Mouse (Mus musculus) lung, embryonic 15.5 days (tissue): ENCODE data around the gene Gabpa. TPM values are rescaled to one million over a fixed set of nuclear protein-coding genes. Genes with fewer than 3 reads are reported as not detected.

ENCODE experiments used
- ATAC-seq: fragments of 200-750 bp; cut with Nextera tagmentation; 2 replicates; pipeline ENCODE4 v1.8.0; 2017; ENCODE audit warnings: moderate number of reproducible peaks, borderline replicate concordance; ENCODE audit not compliant: low FRiP score, low TSS enrichment; ENCODE audit errors: extremely low read depth
- H3K27ac ChIP-seq: fragments of 300-500 bp; sonication (generic); 2 replicates; pipeline ENCODE4 v1.5.1; 2015; ENCODE audit warnings: moderate library complexity, mild to moderate bottlenecking, inconsistent platforms
- H3K27me3 ChIP-seq: fragments of 300-500 bp; sonication (generic); 2 replicates; pipeline ENCODE4 v1.6.1; 2015; ENCODE audit warnings: inconsistent platforms
- H3K36me3 ChIP-seq: fragments of 300-500 bp; sonication (generic); 2 replicates; pipeline ENCODE4 v1.6.1; 2015; ENCODE audit warnings: inconsistent platforms
- H3K4me1 ChIP-seq: fragments of 300-500 bp; sonication (generic); 2 replicates; pipeline ENCODE4 v1.6.1; 2015; ENCODE audit warnings: inconsistent platforms
- H3K4me2 ChIP-seq: fragments of 300-500 bp; sonication (generic); 2 replicates; pipeline ENCODE4 v1.6.1; 2015; ENCODE audit warnings: inconsistent platforms, mild to moderate bottlenecking, moderate library complexity
- H3K4me3 ChIP-seq: fragments of 300-500 bp; sonication (generic); 2 replicates; pipeline ENCODE4 v1.5.1; 2015; ENCODE audit warnings: mild to moderate bottlenecking, inconsistent platforms
- H3K9ac ChIP-seq: fragments of 300-500 bp; sonication (generic); 2 replicates; pipeline ENCODE4 v1.6.1; 2015; ENCODE audit warnings: inconsistent platforms
- H3K9me3 ChIP-seq: fragments of 300-500 bp; sonication (generic); 2 replicates; pipeline ENCODE4 v1.6.1; 2016; ENCODE audit warnings: inconsistent platforms
- WGBS: fragments of 180-500 bp; shearing (Covaris S2); methylation state at CpG from one replicate; pipeline ENCODE4 v1.1.7; 2015; 5-methylcytosine and 5-hydroxymethylcytosine counted together
- polyA plus RNA-seq: library from polyadenylated mRNA; unstranded; fragments of >200 nt; fragmentation: Nextera tagmentation; extraction: Ambion mirVana; gene quantifications from 2 replicates; pipeline ENCODE4 v1.2.1, GENCODE M21; 2015

Gene Gabpa
- polyA plus RNA-seq: 35.5 and 39.7 TPM in 2 replicates

- peak within 1 kb of the TSS; percentile 96 for H3K4me3 ChIP-seq
- peak within 1 kb of the TSS; percentile 68 for H3K4me2 ChIP-seq
- ATAC-seq: peak; percentile 95
- peak within 1 kb of the TSS; percentile 100 for H3K9ac ChIP-seq
- H3K4me1 ChIP-seq: peaks cover 22% of the 10 kb centered on the region
- 1% methylated on average over 52 of the region's 52 CpGs for WGBS
- H3K27me3 ChIP-seq: no peaks in the 10 kb centered on the region
- H3K27ac ChIP-seq: peak within 1 kb of the TSS; percentile 99
- no peaks in the 10 kb centered on the region for H3K9me3 ChIP-seq
- H3K36me3 ChIP-seq: peaks cover 25% of the 10 kb centered on the region
Measured at GRCm38 (mm10) chr16:84834745-84835440, at the start of gene Gabpa. Gene Gabpa, plus strand, starts transcription at chr16:84834925.

DNA sequence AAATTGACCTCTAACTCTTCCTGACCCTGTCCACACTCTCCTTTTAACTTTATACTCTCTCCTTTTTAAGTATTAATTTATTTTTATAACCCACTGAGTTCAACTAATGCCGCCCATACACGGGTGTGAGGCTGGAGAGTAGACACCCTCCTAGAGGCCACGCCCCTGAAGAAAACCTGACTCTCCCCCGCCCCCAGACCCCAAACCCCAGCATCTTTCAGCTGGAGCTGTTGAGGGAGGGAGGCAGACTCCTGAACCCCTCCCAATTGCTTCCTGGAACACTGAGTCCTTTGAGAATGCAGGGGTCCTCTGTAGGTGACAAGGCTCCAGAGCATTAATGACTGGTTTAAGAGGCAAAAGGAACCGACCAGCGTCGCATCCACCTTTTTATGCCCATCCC is 49.8 kb upstream of the Gabpa start:
- no peak overlapping the region for H3K4me2 ChIP-seq
- ATAC-seq: no peak
- no peaks in the 10 kb centered on the region for H3K27me3 ChIP-seq
- no peak overlapping the region for H3K9ac ChIP-seq
- no peaks in the 10 kb centered on the region for H3K9me3 ChIP-seq
- H3K4me1 ChIP-seq: no peaks in the 10 kb centered on the region
- no peak overlapping the region for H3K27ac ChIP-seq
- 34% methylated on average over 7 of the region's 7 CpGs for WGBS
- no peaks in the 10 kb centered on the region for H3K36me3 ChIP-seq
- H3K4me3 ChIP-seq: no peak overlapping the region

- Histone ChIP-seq H3K27ac (no peak overlapping the region), H3K36me3 (no peaks in the 10 kb centered on the region), H3K4me3 (no peak overlapping the region), H3K4me1 (no peaks in the 10 kb centered on the region), H3K27me3 (no peaks in the 10 kb centered on the region), H3K4me2 (no peak overlapping the region), H3K9ac (no peak overlapping the region), H3K9me3 (peaks cover 4% of the 10 kb centered on the region; the same call in 1 of the 2 replicates)
- WGBS: 71% methylated on average over 2 of the region's 2 CpGs
- no peak for ATAC-seq
Measured at GRCm38 (mm10) chr16:84790595-84791165, 44.0 kb upstream of the Gabpa start.

GRCm38 (mm10) chr16:84793401-84793800 is 41.3 kb upstream of the Gabpa start:
- ATAC-seq: no peak
- no peaks in the 10 kb centered on the region for H3K36me3 ChIP-seq
- no peaks in the 10 kb centered on the region for H3K4me1 ChIP-seq
- no peaks in the 10 kb centered on the region for H3K27me3 ChIP-seq
- no peak overlapping the region for H3K4me2 ChIP-seq
- no peak overlapping the region for H3K9ac ChIP-seq
- H3K4me3 ChIP-seq: no peak overlapping the region
- H3K9me3 ChIP-seq: peaks cover 4% of the 10 kb centered on the region; the same call in 1 of the 2 replicates
- 87% methylated on average over 14 of the region's 14 CpGs for WGBS
- no peak overlapping the region for H3K27ac ChIP-seq

DNA sequence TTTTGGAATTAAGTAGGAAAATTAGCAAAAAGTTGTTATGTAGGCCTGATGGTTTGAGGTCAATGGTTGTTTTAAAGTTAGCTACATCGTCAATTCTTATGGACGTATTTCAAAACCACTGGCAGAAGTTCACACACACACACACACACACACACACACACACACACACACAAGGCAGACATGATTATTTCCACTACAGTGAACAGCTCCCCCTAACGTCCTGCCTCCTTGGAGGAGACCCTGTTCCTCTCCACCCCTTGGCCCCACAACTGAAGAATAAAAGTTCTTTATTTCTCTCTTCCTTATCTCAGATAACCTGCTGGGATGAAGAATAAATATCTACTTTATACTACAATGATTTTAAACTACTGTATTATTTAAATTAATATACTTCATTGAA is 39.4 kb upstream of the Gabpa start:
- 49% methylated on average over 3 of the region's 3 CpGs for WGBS
- Histone ChIP-seq H3K36me3 (no peaks in the 10 kb centered on the region), H3K4me2 (no peak overlapping the region), H3K4me3 (no peak overlapping the region), H3K4me1 (no peaks in the 10 kb centered on the region), H3K27ac (no peak overlapping the region), H3K27me3 (no peaks in the 10 kb centered on the region), H3K9ac (no peak overlapping the region), H3K9me3 (peaks cover 4% of the 10 kb centered on the region; the same call in 1 of the 2 replicates)
- ATAC-seq: no peak

- ATAC-seq: no peak
- Histone ChIP-seq H3K4me2 (no peak overlapping the region), H3K27ac (no peak overlapping the region; the same call in 1 of the 2 replicates), H3K9me3 (no peaks in the 10 kb centered on the region), H3K27me3 (no peaks in the 10 kb centered on the region), H3K4me1 (no peaks in the 10 kb centered on the region), H3K9ac (no peak overlapping the region), H3K4me3 (no peak overlapping the region), H3K36me3 (no peaks in the 10 kb centered on the region)
- 72% methylated on average over 9 of the region's 9 CpGs for WGBS
Measured at GRCm38 (mm10) chr16:84796678-84797077, 38.0 kb upstream of the Gabpa start.

- H3K9ac ChIP-seq: no peak overlapping the region
- H3K4me2 ChIP-seq: no peak overlapping the region
- H3K27ac ChIP-seq: no peak overlapping the region
- 0 out of 2 replicates have a peak, but pooled peaks cover 5% of the 10 kb centered on the region for H3K4me1 ChIP-seq
- no peaks in the 10 kb centered on the region for H3K27me3 ChIP-seq
- no peaks in the 10 kb centered on the region for H3K9me3 ChIP-seq
- WGBS: 95% methylated on average over 1 of the region's 2 CpGs
- H3K36me3 ChIP-seq: no peaks in the 10 kb centered on the region
- no peak for ATAC-seq
- no peak overlapping the region for H3K4me3 ChIP-seq
Measured at GRCm38 (mm10) chr16:84800038-84800437, 34.7 kb upstream of the Gabpa start.

- Histone ChIP-seq H3K9ac (no peak overlapping the region), H3K4me3 (no peak overlapping the region), H3K4me2 (no peak overlapping the region), H3K9me3 (no peaks in the 10 kb centered on the region), H3K27ac (no peak overlapping the region), H3K4me1 (0 out of 2 replicates have a peak, but pooled peaks cover 5% of the 10 kb centered on the region), H3K27me3 (no peaks in the 10 kb centered on the region), H3K36me3 (no peaks in the 10 kb centered on the region)
- peak; percentile 57; the same call in 1 of the 2 replicates for ATAC-seq
- WGBS: 37% methylated on average over 6 of the region's 6 CpGs
Measured at GRCm38 (mm10) chr16:84802217-84802616, 32.5 kb upstream of the Gabpa start.

DNA sequence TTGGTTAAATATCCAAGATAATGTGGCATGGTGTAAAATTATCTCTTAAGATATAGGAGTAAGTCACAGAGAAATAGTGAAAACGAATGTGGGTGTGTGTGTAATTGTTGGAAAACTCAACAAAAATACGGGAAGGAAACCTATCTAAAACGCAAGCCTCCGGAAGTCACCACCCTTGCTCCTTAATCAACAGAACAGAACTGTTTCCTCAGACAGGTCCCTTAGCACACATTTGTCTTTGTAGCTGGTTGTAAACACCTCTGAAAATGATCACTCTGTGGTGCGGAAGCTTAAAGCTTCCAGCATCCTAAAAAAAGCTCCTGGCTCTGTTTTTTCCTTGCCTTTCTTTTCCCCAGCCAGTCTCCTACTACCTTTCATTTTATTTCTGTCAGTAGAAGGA is 29.9 kb upstream of the Gabpa start:
- Histone ChIP-seq H3K9me3 (no peaks in the 10 kb centered on the region), H3K4me2 (no peak overlapping the region), H3K9ac (no peak overlapping the region), H3K27me3 (no peaks in the 10 kb centered on the region), H3K36me3 (no peaks in the 10 kb centered on the region), H3K4me1 (0 out of 2 replicates have a peak, but pooled peaks cover 5% of the 10 kb centered on the region), H3K4me3 (no peak overlapping the region), H3K27ac (no peak overlapping the region)
- no peak for ATAC-seq
- WGBS: 67% methylated on average over 5 of the region's 5 CpGs

DNA sequence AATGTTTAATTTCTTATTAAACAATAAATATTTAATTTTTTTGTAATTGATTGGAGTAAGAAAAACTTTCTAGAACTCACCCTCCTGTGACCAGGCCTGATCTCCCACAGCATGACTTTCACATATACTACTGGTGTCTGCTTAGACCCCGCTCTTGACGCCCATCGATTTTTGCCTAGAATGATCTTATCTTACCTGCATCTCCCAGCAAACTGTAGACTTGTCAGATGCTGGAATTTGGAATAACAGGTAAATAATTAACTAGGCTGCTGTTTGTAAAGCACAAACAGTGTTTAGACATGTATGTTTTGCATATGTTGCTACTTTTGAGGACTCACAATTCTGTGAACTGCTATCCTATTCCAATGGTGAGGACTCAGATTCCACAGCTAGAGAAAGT is 28.6 kb upstream of the Gabpa start:
- H3K9me3 ChIP-seq: no peaks in the 10 kb centered on the region
- H3K27me3 ChIP-seq: no peaks in the 10 kb centered on the region
- H3K36me3 ChIP-seq: no peaks in the 10 kb centered on the region
- 91% methylated on average over 3 of the region's 3 CpGs for WGBS
- no peak overlapping the region for H3K9ac ChIP-seq
- no peak overlapping the region for H3K27ac ChIP-seq
- H3K4me2 ChIP-seq: no peak overlapping the region
- ATAC-seq: no peak
- 0 out of 2 replicates have a peak, but pooled peaks cover 5% of the 10 kb centered on the region for H3K4me1 ChIP-seq
- H3K4me3 ChIP-seq: no peak overlapping the region

DNA sequence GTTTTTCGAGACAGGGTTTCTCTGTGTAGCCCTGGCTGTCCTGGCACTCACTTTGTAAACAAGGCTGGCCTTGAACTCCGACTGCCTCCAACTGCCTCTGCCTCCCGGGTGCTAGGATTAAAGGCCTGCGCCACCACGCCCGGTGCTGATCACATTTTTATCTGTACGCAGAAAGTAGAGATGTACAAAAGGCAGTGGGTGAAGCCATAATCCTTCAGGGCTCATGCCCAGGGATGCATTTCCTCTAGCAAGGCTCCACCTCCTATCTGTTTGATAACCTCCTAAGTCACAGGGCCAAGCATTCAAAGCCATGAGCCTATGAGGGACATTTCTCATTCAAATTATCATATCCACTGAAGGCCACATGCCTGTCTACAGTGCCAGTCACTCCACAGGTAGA is 26.9 kb upstream of the Gabpa start:
- Histone ChIP-seq H3K9ac (no peak overlapping the region), H3K4me3 (no peak overlapping the region), H3K27ac (no peak overlapping the region), H3K4me1 (no peaks in the 10 kb centered on the region), H3K36me3 (no peaks in the 10 kb centered on the region), H3K9me3 (no peaks in the 10 kb centered on the region), H3K27me3 (no peaks in the 10 kb centered on the region), H3K4me2 (no peak overlapping the region)
- ATAC-seq: no peak
- WGBS: 88% methylated on average over 7 of the region's 7 CpGs

DNA sequence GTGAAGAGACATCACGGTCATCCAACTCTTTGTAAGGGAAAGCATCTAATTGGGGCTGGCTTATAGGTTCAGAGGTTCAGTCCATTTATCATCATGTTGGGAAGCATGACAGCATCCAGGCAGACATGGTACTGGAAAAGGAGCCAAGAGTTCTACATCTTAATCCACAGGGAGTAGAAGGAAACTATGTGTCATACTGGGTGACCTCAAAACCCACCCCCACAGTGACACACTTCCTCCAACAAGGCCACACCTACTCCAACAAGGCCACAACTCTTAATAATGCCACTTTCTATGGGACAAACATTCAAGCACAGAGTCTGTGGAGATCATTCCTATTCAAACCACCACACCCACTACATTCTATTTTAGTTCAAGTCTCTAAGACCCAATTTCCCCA is 24.5 kb upstream of the Gabpa start:
- Histone ChIP-seq H3K36me3 (no peaks in the 10 kb centered on the region), H3K9ac (no peak overlapping the region), H3K27me3 (no peaks in the 10 kb centered on the region), H3K4me2 (no peak overlapping the region), H3K4me3 (no peak overlapping the region), H3K4me1 (no peaks in the 10 kb centered on the region), H3K27ac (no peak overlapping the region), H3K9me3 (no peaks in the 10 kb centered on the region)
- WGBS: 76% methylated on average over 1 of the region's 1 CpGs
- no peak for ATAC-seq
